Mouse (Mus musculus) intestine, postnatal 0 days (tissue): Measurements from ENCODE around the gene Slc39a11. TPM values are rescaled to one million over a fixed set of nuclear protein-coding genes. Genes with fewer than 3 reads are reported as not detected.

Source experiments
- ATAC-seq: fragments of 200-750 bp; cut with Nextera tagmentation; 2 replicates; pipeline ENCODE4 v1.8.0; 2017; ENCODE audit warnings: mild to moderate bottlenecking, moderate TSS enrichment, moderate library complexity
- H3K27ac ChIP-seq: fragments of 300-500 bp; sonication (generic); 2 replicates; pipeline ENCODE4 v1.5.1; 2014; ENCODE audit warnings: mild to moderate bottlenecking, low read depth, low read length, moderate library complexity
- H3K27me3 ChIP-seq: fragments of 300-500 bp; sonication (generic); replicated peaks from 2 replicates; pipeline ENCODE4 v1.6.1; 2014; ENCODE audit warnings: low read length, mixed read lengths; ENCODE audit not compliant: control insufficient read depth, insufficient read depth
- H3K36me3 ChIP-seq: fragments of 300-500 bp; sonication (generic); 2 replicates; pipeline ENCODE4 v1.6.1; 2014; ENCODE audit warnings: mild to moderate bottlenecking, moderate library complexity; ENCODE audit not compliant: control insufficient read depth, insufficient read depth
- H3K4me1 ChIP-seq: fragments of 300-500 bp; sonication (generic); replicated peaks from 2 replicates; pipeline ENCODE4 v1.6.1; 2014; ENCODE audit warnings: antibody characterized with exemption, low read length, mixed read lengths; ENCODE audit not compliant: control insufficient read depth, insufficient read depth
- H3K4me2 ChIP-seq: fragments of 300-500 bp; sonication (generic); replicated peaks from 2 replicates; pipeline ENCODE4 v1.6.1; 2014; ENCODE audit warnings: low read depth, mild to moderate bottlenecking, moderate library complexity
- H3K4me3 ChIP-seq: fragments of 300-500 bp; sonication (generic); 2 replicates; pipeline ENCODE4 v1.5.1; 2014; ENCODE audit warnings: low read depth, low read length
- H3K9ac ChIP-seq: fragments of 300-500 bp; sonication (generic); 2 replicates; pipeline ENCODE4 v1.6.1; 2014; ENCODE audit warnings: mild to moderate bottlenecking, low read depth, low read length
- H3K9me3 ChIP-seq: fragments of 300-500 bp; sonication (generic); 2 replicates; pipeline ENCODE4 v1.6.1; 2016; ENCODE audit warnings: mixed run types; ENCODE audit not compliant: control insufficient read depth
- CTCF ChIP-seq: sonication (generic); IDR thresholded peaks from 2 replicates; pipeline ENCODE4 v1.5.1; 2016; ENCODE audit warnings: low read depth, mild to moderate bottlenecking, control low read depth, antibody characterized with exemption, moderate library complexity
- WGBS: fragments of 180-500 bp; shearing (Covaris S2); extraction: QIAGEN DNeasy Blood & Tissue Kit; methylation state at CpG from one replicate; pipeline ENCODE4 v1.1.7; 2014; 5-methylcytosine and 5-hydroxymethylcytosine counted together
- polyA plus RNA-seq: library from polyadenylated mRNA; unstranded; fragments of >200 nt; fragmentation: Nextera tagmentation; extraction: Ambion mirVana; gene quantifications from 2 replicates; pipeline ENCODE4 v1.2.1, GENCODE M21; 2015

The Slc39a11 gene
- polyA plus RNA-seq, 1 experiment from 2014 or later, result 50.7 TPM

GRCm38 (mm10) chr11:113266706-113267105 lies 383.2 kb downstream of the Slc39a11 start:
- ATAC-seq, result no peak
- Histone ChIP-seq H3K4me2 (no peak overlapping the region), H3K4me1 (0 out of 2 replicates have a peak, but pooled peaks cover 2% of the 10 kb centered on the region), H3K9ac (no peak overlapping the region), H3K36me3 (no peaks in the 10 kb centered on the region), H3K4me3 (no peak overlapping the region), H3K9me3 (no peaks in the 10 kb centered on the region), H3K27me3 (no peaks in the 10 kb centered on the region), H3K27ac (no peak overlapping the region)
- WGBS, result 67% methylated on average over 4 of the region's 4 CpGs
- no peak for TF ChIP-seq CTCF

DNA sequence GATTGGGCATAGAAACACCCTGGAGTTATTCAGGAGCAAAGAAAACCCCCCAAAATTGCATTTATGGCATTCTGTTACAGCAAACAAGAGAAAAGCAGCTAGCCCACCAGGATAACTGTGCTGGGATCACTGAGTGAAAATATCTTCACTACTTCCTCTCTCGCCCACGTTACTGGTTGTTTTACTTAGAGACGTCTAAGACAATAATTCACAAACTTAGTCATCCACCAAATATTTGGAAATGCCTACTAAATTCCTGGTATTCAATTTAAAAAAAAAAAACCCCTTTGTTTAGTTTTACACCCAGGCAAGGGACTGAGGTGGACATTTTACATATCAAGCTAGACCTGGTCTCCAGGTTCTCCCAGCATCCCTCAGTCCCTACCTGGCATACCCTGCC lies 384.3 kb downstream of the Slc39a11 start:
- no peak overlapping the region for H3K9ac ChIP-seq
- H3K36me3 ChIP-seq, result no peaks in the 10 kb centered on the region
- H3K4me1 ChIP-seq, result 0 out of 2 replicates have a peak, but pooled peaks cover 2% of the 10 kb centered on the region
- TF ChIP-seq CTCF, result no peak
- no peak overlapping the region for H3K4me2 ChIP-seq
- no peaks in the 10 kb centered on the region for H3K9me3 ChIP-seq
- H3K4me3 ChIP-seq, result no peak overlapping the region
- no peak for ATAC-seq
- no peak overlapping the region for H3K27ac ChIP-seq
- WGBS, result 58% methylated on average over 3 of the region's 3 CpGs
- no peaks in the 10 kb centered on the region for H3K27me3 ChIP-seq

DNA sequence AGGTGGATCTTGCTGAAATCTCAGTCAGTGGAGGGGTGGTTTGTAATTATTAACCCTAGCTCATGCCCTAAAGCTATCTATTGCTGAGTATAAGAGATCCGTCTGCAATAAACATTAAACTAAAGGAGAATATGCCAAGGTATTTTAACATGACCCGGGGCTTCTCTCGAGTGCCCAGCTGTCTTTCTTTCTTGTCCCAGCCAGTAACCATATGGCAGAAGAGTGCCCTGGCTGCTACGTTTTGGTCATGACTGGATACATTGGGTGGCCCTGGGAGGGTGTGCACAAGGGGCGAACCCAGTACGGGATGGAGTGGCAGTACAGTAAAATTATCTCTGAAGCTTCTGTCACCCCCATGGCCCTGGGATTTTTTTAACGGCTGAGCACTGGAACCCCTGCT lies 385.9 kb downstream of the Slc39a11 start:
- WGBS, result 27% methylated on average over 7 of the region's 7 CpGs
- ATAC-seq, result no peak

DNA sequence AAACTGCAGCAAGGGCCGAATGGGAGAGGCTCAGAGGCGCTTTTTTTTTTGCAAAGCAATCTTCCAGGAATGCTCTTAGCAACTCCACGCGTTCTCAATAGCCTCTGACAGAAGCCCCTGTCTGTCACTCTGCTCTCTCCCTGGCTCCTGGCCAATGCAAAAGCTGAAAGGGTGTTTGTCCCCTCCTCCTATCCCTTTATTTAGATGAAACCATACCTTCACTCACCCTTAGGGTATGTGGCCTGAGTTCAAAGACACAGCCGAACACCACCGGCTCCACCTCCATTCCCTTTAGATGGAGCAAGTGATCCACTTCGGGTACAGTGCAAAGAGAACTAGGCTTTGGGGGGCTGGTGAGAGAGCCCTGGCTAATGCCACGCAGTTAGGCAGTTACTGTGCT lies 387.8 kb downstream of the Slc39a11 start:
- H3K9ac ChIP-seq, result no peak overlapping the region
- H3K4me2 ChIP-seq, result no peak overlapping the region
- ATAC-seq, result no peak
- no peaks in the 10 kb centered on the region for H3K9me3 ChIP-seq
- H3K27ac ChIP-seq, result no peak overlapping the region
- no peaks in the 10 kb centered on the region for H3K36me3 ChIP-seq
- H3K27me3 ChIP-seq, result no peaks in the 10 kb centered on the region
- 57% methylated on average over 8 of the region's 8 CpGs for WGBS
- H3K4me3 ChIP-seq, result no peak overlapping the region
- H3K4me1 ChIP-seq, result peaks cover 7% of the 10 kb centered on the region
- no peak for TF ChIP-seq CTCF

More for the DNA sequence above, 385.9 kb downstream of the Slc39a11 start:
- Histone ChIP-seq H3K4me1 (peaks cover 7% of the 10 kb centered on the region), H3K27me3 (no peaks in the 10 kb centered on the region), H3K9me3 (no peaks in the 10 kb centered on the region), H3K4me3 (no peak overlapping the region), H3K27ac (no peak overlapping the region), H3K4me2 (no peak overlapping the region; the same call in 1 of the 2 replicates), H3K36me3 (no peaks in the 10 kb centered on the region), H3K9ac (no peak overlapping the region)
- TF ChIP-seq CTCF, result no peak

DNA sequence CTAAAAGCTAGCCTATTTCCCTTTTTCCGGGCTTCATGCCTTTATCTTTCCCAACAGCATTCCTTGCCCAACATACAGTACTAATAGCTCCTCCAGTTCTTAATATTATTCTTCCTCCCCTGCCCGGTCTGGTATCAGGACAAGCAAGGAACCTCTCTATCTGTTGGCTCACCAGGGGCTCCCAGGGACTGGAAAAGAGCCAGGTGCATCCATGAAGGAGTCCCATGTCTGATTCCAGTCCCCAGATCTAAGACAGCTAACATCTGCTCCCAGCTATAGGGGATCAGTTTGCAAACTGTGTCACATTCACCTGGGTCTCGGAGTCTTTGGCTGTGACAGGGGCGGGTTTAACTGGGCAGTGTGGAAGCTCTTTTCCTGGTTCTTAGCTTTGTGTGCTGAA lies 388.5 kb downstream of the Slc39a11 start:
- Histone ChIP-seq H3K4me2 (no peak overlapping the region), H3K4me1 (peaks cover 7% of the 10 kb centered on the region), H3K27ac (no peak overlapping the region), H3K9me3 (no peaks in the 10 kb centered on the region), H3K27me3 (no peaks in the 10 kb centered on the region), H3K4me3 (no peak overlapping the region), H3K36me3 (no peaks in the 10 kb centered on the region), H3K9ac (no peak overlapping the region)
- WGBS, result 69% methylated on average over 4 of the region's 4 CpGs
- no peak for TF ChIP-seq CTCF
- no peak for ATAC-seq

GRCm38 (mm10) chr11:113259712-113260382 lies 390.0 kb downstream of the Slc39a11 start:
- Histone ChIP-seq H3K4me1 (peaks cover 7% of the 10 kb centered on the region), H3K27ac (peak overlapping the region; percentile 81), H3K4me2 (no peak overlapping the region), H3K36me3 (no peaks in the 10 kb centered on the region), H3K4me3 (no peak overlapping the region), H3K9me3 (no peaks in the 10 kb centered on the region), H3K27me3 (no peaks in the 10 kb centered on the region), H3K9ac (no peak overlapping the region)
- TF ChIP-seq CTCF, result no peak
- ATAC-seq, result peak; percentile 92
- 40% methylated on average over 14 of the region's 14 CpGs for WGBS

GRCm38 (mm10) chr11:113258016-113258415 lies 391.9 kb downstream of the Slc39a11 start:
- H3K4me1 ChIP-seq, result peaks cover 5% of the 10 kb centered on the region
- H3K4me3 ChIP-seq, result no peak overlapping the region
- no peak overlapping the region for H3K4me2 ChIP-seq
- H3K36me3 ChIP-seq, result no peaks in the 10 kb centered on the region
- 47% methylated on average over 6 of the region's 6 CpGs for WGBS
- no peaks in the 10 kb centered on the region for H3K27me3 ChIP-seq
- H3K9me3 ChIP-seq, result no peaks in the 10 kb centered on the region
- H3K27ac ChIP-seq, result no peak overlapping the region
- no peak for ATAC-seq
- no peak for TF ChIP-seq CTCF
- no peak overlapping the region for H3K9ac ChIP-seq
